Mouse (Mus musculus) inflammation-experienced regulatory T-cells (primary cell): ENCODE data around the gene Olfr1303. TPM values are rescaled to one million over a fixed set of nuclear protein-coding genes. Genes with fewer than 3 reads are reported as not detected.

Source experiments
- polyA plus RNA-seq, 2 experiments: library from polyadenylated mRNA; unstranded; fragments of 100-300 nt; shearing (Covaris generic); gene quantifications; one replicate each; pipeline ENCODE4 v1.2.1; 2017

The Olfr1303 gene
- not detected for polyA plus RNA-seq

GRCm38 (mm10) chr2:111820240-111820639, at the start of gene Olfr1303:
Gene Olfr1303, minus strand, starts transcription at chr2:111820340.

GRCm38 (mm10) chr2:111777129-111777528, 43.0 kb downstream of the Olfr1303 start, which contains the start of gene Olfr1302:
Gene Olfr1302, plus strand, starts transcription at chr2:111777429.

Other genes starting within 250 kb of the Olfr1303 start
- under 1 TPM in 1 of 2 experiments, not detected in 1; 0.22 TPM for gene Olfr1297, start 193.8 kb downstream of the Olfr1303 start, polyA plus RNA-seq
- gene Olfr1298, start 171.1 kb downstream of the Olfr1303 start, polyA plus RNA-seq = not detected
- gene Olfr1299, start 158.9 kb downstream of the Olfr1303 start, polyA plus RNA-seq = not detected
- gene Olfr1301, start 69.3 kb downstream of the Olfr1303 start, polyA plus RNA-seq = not detected
- not detected for gene Olfr1302, start 42.9 kb downstream of the Olfr1303 start, polyA plus RNA-seq
- gene Olfr1305, start 56.8 kb upstream of the Olfr1303 start, polyA plus RNA-seq = not detected
- gene Olfr1306, start 95.9 kb upstream of the Olfr1303 start, polyA plus RNA-seq = under 1 TPM in 1 of 2 experiments, not detected in 1; 0.15 TPM
- gene Olfr1307, start 129.1 kb upstream of the Olfr1303 start, polyA plus RNA-seq = under 1 TPM; 0.12 to 0.43 TPM
- gene Olfr1308, start 144.6 kb upstream of the Olfr1303 start, polyA plus RNA-seq = not detected
- gene Olfr1309, start 169.9 kb upstream of the Olfr1303 start, polyA plus RNA-seq = under 1 TPM in 1 of 2 experiments, not detected in 1; 0.33 TPM
- gene Olfr1310, start 192.4 kb upstream of the Olfr1303 start, polyA plus RNA-seq = under 1 TPM in 1 of 2 experiments, not detected in 1; 0.05 TPM
- gene Olfr1311, start 204.1 kb upstream of the Olfr1303 start, polyA plus RNA-seq = not detected
- under 1 TPM; 0.10 to 0.22 TPM for gene Olfr1312, start 229.9 kb upstream of the Olfr1303 start, polyA plus RNA-seq